Mouse (Mus musculus): ENCODE measurements at regions not wholly inside any gene's neighbourhood (a gene's known extent, or its start where the extent isn't known, plus 50 kb on each side); places are given as distances from the start of the nearest gene placed in this dataset.
A peak's percentile ranks its signal among the peaks of the same experiment; 100 is the strongest.
"Not testable (repeated sequence)": the region's sequence is repeated elsewhere in the genome, so short reads cannot be mapped to it uniquely, and the experiment has no call there.

GRCm38 (mm10) chr10:96254250-96254862 is 118.0 kb downstream of the Gm5426 start:
- no peak for DNase-seq

GRCm38 (mm10) chr10:96257935-96258334 is 121.5 kb downstream of the Gm5426 start:
- peak; percentile 19 for DNase-seq

- no peak for DNase-seq
Measured at GRCm38 (mm10) chr10:96259242-96259641, 122.8 kb downstream of the Gm5426 start.

DNA sequence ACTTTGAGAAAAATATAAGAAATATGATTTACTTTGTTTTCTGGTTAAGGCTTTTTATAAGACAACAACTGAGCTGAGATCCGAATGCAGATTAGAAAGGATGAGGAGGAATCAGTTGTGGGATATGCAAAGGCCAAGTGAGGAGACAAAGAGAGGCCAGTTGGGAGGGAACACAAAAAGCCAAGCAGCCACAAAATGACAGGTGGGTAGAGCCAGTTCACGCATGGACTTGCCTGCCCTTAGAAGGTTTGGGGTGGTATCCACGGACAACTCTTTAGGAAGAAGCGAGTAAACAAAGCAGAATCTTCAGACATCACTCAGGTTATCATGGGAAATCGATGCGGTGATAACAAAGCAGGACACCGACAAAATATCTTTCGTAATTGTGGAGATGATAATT is 123.2 kb downstream of the Gm5426 start:
- DNase-seq = no peak

- DNase-seq = peak; percentile 14
Measured at GRCm38 (mm10) chr10:96263544-96263943, 127.1 kb downstream of the Gm5426 start.

DNA sequence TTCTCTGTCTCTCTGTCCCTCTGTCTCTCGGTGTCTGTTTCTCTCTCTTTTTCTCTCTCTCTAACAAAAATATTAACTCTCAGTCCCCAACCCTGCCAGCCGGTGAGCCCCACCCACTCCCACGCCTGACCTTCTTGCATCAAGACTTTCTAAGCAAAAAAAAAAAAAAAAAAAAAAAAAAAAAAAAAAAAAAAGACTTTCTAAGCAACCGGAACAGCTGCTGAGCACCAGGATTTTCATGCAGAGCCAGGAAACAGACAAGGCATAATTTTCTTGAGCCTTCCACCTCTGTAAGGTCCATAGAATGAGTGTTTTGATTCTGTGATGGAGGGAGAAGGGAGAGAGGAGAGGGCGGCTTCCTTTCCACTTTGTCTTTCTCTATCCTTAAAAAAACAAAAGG is 128.0 kb downstream of the Gm5426 start:
- DNase-seq = no peak

- DNase-seq = no peak
Measured at GRCm38 (mm10) chr10:96264866-96265265, 128.5 kb downstream of the Gm5426 start.

DNA sequence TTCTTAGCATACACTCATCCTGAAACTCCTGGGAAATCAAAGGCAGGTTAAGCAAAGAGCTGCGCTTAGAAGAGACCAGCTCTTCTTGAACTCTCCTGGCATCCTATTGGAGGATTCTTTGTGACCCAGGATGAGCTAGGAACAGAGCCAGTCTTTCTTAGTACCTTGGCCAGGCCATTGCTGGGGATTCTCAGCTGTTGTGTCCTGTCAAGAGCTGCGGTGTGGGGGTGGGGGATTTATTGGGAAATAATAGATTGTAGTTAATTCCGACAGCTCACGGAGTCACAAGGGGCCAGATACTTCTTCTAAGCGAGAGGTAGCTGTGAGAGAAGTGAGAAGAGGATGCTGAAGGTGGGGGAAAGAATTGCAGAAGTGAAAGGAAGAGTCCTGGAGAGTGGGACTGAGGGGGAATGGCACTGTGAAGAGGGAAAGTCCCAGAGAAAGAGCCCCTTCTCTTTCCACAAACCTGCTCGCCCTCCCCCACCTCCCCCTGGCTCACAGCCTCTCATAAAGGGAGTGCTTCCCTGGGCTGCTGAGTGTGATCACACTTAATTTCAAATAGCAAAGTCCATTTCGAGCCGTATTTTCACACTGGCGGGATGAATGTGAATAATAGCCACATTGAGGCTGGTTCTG is 129.8 kb downstream of the Gm5426 start:
- DNase-seq = no peak

- DNase-seq = no peak
Measured at GRCm38 (mm10) chr10:96267603-96268002, 131.2 kb downstream of the Gm5426 start.

DNA sequence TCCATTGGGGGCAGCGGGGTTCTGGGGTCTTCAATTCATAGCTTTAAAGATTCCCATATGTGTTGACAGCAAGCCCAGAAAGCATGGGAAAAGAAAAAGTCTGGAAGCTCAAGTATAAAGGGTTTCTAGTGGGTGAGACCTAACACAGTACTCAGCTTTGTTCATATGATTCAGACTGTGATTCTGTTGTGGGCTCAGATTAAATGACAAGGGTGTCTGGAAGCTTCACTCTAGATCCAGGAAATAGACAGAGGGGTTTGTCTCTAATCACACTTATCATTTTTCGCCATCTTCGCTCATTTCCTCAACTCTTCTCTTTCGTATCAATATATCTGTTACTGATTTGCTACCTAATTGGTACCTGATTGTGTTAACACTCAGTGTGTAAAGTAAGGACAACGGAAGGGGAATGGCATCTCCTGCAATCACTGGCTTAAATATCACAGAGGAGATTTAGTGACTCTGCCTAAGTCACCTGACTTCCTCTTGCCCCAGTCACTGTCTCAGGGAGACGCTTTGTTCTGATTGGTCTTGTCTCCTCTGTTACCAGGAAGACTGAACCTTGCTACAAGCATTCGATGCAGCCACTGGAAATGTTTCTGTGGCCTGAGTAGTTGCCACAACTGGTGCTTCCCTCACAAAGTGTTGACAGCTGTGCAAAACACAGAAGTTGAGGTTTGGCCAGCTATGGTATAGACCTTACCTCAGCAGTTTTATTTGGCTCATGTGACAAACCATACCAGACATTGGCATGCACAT is 137.4 kb downstream of the Gm5426 start:
- DNase-seq = no peak

DNA sequence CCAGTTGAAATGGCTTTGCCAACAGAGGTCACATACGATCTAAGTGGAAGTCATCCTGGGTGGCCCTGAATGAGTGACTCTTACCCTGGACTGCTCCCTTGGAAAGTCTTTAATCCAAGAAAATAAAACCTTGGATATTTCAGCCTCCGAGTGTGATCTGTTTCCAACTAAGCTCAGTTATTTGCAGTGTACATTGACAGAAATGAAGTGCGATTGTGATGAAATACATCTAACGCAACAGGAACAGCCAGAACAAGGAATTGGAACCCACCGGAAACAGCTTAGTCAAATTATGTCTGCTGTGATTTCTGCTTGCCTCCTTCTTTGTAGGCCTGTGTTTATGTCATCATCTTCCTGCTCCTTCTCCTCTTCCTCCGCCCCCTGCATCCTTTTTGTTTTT is 143.7 kb downstream of the Gm5426 start:
- no peak for DNase-seq

DNA sequence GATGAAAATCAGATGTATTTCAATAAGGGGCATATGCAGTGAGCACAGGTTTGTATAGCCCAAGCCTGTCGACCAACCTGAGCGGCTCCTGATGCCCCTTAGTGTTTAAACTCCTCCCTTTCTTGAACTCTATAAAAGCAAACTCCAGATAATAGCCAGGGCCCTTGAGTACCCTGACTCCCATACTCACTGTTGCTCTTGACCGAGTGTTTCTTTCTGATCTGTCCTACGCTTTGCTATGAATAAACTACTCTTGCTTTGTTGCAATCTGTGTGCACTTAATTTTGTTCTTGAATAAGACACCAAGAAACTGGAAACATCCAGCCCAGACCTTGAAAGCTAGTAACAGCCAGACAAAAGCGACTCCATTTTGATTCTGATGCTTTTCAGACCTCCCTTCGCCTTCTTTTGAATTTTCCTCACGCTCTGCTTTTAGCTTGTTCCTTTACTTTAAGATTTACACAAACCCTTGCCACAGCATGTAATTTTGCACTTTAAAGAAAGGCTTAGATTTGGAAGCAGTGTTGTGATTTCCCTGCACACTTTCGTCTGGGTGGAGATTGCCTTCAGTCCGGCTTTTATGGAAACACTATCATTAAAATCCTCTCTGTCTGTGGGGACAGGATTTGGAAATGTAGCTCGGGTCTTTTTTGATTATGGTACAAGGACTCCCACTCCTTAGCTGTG is 149.1 kb downstream of the Gm5426 start:
- no peak for DNase-seq

DNA sequence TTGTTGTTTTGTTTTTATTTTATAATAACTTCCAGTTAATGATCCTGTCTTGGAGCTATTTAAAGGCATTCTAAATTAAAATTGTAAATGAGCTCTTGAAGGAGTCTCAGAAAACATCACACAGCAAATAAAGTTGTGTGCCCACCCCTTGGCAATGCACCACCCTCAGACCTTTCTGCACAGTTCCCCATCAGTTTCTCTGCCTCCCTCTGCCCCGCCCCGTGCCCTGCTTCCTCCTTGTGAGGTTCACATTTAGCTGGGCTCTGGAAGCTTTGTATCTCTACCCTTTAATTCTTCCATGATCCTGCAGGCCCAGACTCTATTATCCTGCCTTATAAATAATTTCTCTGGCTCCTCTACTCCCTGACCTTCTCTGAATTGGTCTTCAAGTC is 149.7 kb downstream of the Gm5426 start:
- no peak for DNase-seq

- not testable (repeated sequence) for DNase-seq
Measured at GRCm38 (mm10) chr10:96289005-96289404, 152.6 kb downstream of the Gm5426 start.

DNA sequence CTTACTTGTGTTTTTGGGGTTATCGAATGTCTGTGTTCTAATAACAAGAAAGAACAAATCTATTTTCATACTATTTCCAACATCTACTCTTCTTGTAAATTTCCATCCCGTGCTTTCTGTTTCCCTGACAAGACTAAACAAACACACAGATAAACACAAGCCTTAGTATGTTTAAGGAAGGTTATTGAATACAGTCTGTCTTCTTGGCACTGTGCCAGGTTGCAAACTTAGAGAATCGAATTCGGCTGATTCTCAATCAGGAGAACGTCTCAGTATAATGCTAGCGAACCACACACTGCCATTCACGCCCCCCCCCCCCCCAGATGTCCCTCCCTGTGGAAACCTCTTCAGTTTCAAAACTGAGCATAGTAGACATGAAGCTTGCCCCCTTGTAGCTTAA is 157.2 kb downstream of the Gm5426 start:
- DNase-seq = no peak

- DNase-seq = peak; percentile 44
Measured at GRCm38 (mm10) chr10:96294666-96295065, 158.3 kb downstream of the Gm5426 start.

DNA sequence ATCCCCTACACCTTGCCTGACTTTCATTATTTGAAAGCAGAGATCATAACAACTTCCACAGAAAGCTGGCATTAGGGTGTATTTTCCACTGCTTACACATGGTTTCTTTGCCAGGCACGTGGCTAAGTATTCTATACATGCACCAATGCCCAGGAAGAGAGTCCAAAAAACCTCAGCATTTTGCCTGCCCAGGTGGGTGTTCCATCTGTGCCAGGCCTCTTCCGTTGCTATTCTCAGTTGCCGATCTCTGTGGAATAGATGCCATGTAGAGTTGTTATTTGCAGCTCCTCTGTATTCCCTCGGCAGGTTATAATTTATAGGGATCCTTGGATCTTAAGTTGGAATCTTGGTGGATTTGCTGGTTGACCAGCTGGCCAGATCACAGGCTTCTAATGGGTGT is 161.3 kb downstream of the Gm5426 start:
- DNase-seq = no peak

DNA sequence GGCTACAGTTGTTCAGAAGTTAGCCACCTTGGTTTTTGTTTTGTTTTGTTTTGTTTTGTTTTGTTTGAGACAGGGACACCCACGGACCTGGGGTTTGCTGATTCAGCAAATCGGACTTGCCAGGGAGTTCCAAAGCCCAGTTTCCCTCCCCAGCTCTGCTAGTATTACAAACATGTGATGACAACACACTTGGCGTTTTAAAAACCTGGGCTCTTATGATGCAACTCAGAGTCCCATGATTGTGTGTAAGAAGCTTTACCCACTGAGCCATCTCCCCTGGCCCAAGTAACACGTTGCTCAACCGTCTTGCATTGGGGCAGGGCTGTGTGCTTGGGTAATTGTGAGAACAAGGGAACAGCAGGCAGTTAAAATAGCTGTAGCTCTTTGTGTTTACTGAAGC is 162.2 kb downstream of the Gm5426 start:
- no peak for DNase-seq

DNA sequence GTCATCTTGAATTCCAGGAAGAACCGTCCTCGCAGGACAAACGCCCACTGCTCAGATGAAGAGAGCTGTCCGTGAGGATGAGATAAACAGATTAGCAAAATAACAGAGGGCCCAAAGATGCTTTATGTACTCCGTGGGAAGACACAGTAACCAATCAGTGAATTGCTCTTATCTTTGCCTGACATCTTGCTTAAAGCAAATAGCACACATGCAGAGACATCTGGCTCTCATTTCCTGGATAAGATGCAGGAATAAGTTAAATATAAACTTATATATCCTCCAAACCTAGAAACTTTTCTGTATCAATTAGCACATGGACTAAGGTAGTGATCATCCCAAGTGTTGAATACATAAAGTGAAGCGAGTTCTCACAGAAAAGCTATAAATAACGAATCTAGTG is 169.3 kb downstream of the Gm5426 start:
- no peak for DNase-seq

GRCm38 (mm10) chr10:96308713-96309445 is 172.5 kb downstream of the Gm5426 start:
- no peak for DNase-seq

- no peak for DNase-seq
Measured at GRCm38 (mm10) chr10:96309766-96310165, 173.4 kb downstream of the Gm5426 start.

DNA sequence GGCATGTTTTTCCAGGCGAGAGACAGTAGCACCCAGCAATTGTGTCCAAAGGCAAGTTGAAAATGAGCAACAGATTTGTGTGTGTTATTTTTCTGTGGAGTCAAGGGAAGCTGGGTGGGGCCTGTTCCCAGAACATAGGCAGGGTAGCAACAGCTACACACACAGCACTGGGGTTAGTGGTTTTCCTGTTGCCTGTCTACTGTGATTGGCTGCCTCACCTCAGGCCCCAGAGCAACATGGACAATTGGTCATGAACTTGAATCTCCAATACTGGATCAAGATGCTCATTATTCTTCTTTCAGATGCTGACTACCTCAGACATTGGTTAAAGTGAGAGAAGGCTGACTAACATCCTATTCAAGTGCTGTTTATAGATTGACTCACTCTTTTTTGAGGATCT is 188.9 kb downstream of the Gm5426 start:
- DNase-seq = no peak

Measured in kidney, adult 11 months (tissue).